Mouse (Mus musculus): ENCODE results near the gene Krt18.
A peak's percentile ranks its signal among the peaks of the same experiment; 100 is the strongest.

The Krt18 gene

GRCm38 (mm10) chr15:102010569-102011245 is 17.3 kb upstream of the Krt18 start:
- no peak for DNase-seq (ENCODE audit: inconsistent ontology term)

GRCm38 (mm10) chr15:102012260-102012765 is 15.7 kb upstream of the Krt18 start:
- DNase-seq (ENCODE audit: inconsistent ontology term) = no peak

GRCm38 (mm10) chr15:102013651-102014050 is 14.3 kb upstream of the Krt18 start:
- DNase-seq (ENCODE audit: inconsistent ontology term) = peak; percentile 79

- no peak for DNase-seq (ENCODE audit: inconsistent ontology term)
Measured at GRCm38 (mm10) chr15:102014848-102015247, 13.1 kb upstream of the Krt18 start.

- no peak for DNase-seq (ENCODE audit: inconsistent ontology term)
Measured at GRCm38 (mm10) chr15:102016096-102016495, 11.9 kb upstream of the Krt18 start.

GRCm38 (mm10) chr15:102016787-102017186 is 11.2 kb upstream of the Krt18 start:
- DNase-seq (ENCODE audit: inconsistent ontology term) = no peak

- DNase-seq (ENCODE audit: inconsistent ontology term) = no peak
Measured at GRCm38 (mm10) chr15:102017918-102018463, 10.0 kb upstream of the Krt18 start.

- DNase-seq (ENCODE audit: inconsistent ontology term) = no peak
Measured at GRCm38 (mm10) chr15:102022481-102022880, 5.5 kb upstream of the Krt18 start.

GRCm38 (mm10) chr15:102023888-102024287 is 4.1 kb upstream of the Krt18 start:
- DNase-seq (ENCODE audit: inconsistent ontology term) = no peak

GRCm38 (mm10) chr15:102025136-102025872 is 2.7 kb upstream of the Krt18 start:
- DNase-seq (ENCODE audit: inconsistent ontology term) = no peak

- DNase-seq (ENCODE audit: inconsistent ontology term) = no peak
Measured at GRCm38 (mm10) chr15:102026430-102026829, 1.6 kb upstream of the Krt18 start.

GRCm38 (mm10) chr15:102034121-102035053 is 6.4 kb downstream of the Krt18 start:
- DNase-seq (ENCODE audit: inconsistent ontology term) = peak; percentile 34

GRCm38 (mm10) chr15:102040277-102040676 is 12.3 kb downstream of the Krt18 start:
- no peak for DNase-seq (ENCODE audit: inconsistent ontology term)

- no peak for DNase-seq (ENCODE audit: inconsistent ontology term)
Measured at GRCm38 (mm10) chr15:102041951-102042350, 14.0 kb downstream of the Krt18 start.

- no peak for DNase-seq (ENCODE audit: inconsistent ontology term)
Measured at GRCm38 (mm10) chr15:102044745-102045144, 16.8 kb downstream of the Krt18 start.

- peak; percentile 65 for DNase-seq (ENCODE audit: inconsistent ontology term)
Measured at GRCm38 (mm10) chr15:102045691-102046090, 17.7 kb downstream of the Krt18 start.

- no peak for DNase-seq (ENCODE audit: inconsistent ontology term)
Measured at GRCm38 (mm10) chr15:102048006-102048405, 20.0 kb downstream of the Krt18 start.

GRCm38 (mm10) chr15:102049871-102050270 is 21.9 kb downstream of the Krt18 start:
- no peak for DNase-seq (ENCODE audit: inconsistent ontology term)

- DNase-seq (ENCODE audit: inconsistent ontology term) = peak; percentile 70
Measured at GRCm38 (mm10) chr15:102051920-102052683, 24.1 kb downstream of the Krt18 start.

- no peak for DNase-seq (ENCODE audit: inconsistent ontology term)
Measured at GRCm38 (mm10) chr15:102056495-102057174, 28.7 kb downstream of the Krt18 start.

All from Muller cell, postnatal 12 days (primary cell).